Mouse (Mus musculus) kidney, embryonic 15.5 days (tissue): ENCODE measurements at regions not wholly inside any gene's neighbourhood (a gene's known extent, or its start where the extent isn't known, plus 50 kb on each side); places are given as distances from the start of the nearest gene placed in this dataset.

ENCODE experiments used
- ATAC-seq: fragments of 200-750 bp; cut with Nextera tagmentation; replicated peaks from 2 replicates; pipeline ENCODE4 v1.8.0; 2017; ENCODE audit warnings: moderate TSS enrichment; ENCODE audit not compliant: low FRiP score
- H3K27ac ChIP-seq: fragments of 300-500 bp; sonication (generic); 2 replicates; pipeline ENCODE4 v1.5.1; 2015; ENCODE audit warnings: mild to moderate bottlenecking, inconsistent platforms
- H3K27me3 ChIP-seq: fragments of 300-500 bp; sonication (generic); 2 replicates; pipeline ENCODE4 v1.6.1; 2015; ENCODE audit warnings: inconsistent platforms
- H3K36me3 ChIP-seq: fragments of 300-500 bp; sonication (generic); 2 replicates; pipeline ENCODE4 v1.6.1; 2015; ENCODE audit warnings: inconsistent platforms
- H3K4me1 ChIP-seq: fragments of 300-500 bp; sonication (generic); 2 replicates; pipeline ENCODE4 v1.6.1; 2015; ENCODE audit warnings: inconsistent platforms
- H3K4me2 ChIP-seq: fragments of 300-500 bp; sonication (generic); 2 replicates; pipeline ENCODE4 v1.6.1; 2015; ENCODE audit warnings: moderate library complexity, mild to moderate bottlenecking, inconsistent platforms
- H3K4me3 ChIP-seq: fragments of 300-500 bp; sonication (generic); replicated peaks from 2 replicates; pipeline ENCODE4 v1.5.1; 2015; ENCODE audit warnings: mild to moderate bottlenecking, inconsistent platforms
- H3K9ac ChIP-seq: fragments of 300-500 bp; sonication (generic); 2 replicates; pipeline ENCODE4 v1.6.1; 2015; ENCODE audit warnings: mild to moderate bottlenecking, inconsistent platforms
- H3K9me3 ChIP-seq: fragments of 300-500 bp; sonication (generic); replicated peaks from 2 replicates; pipeline ENCODE4 v1.6.1; 2016; ENCODE audit warnings: inconsistent platforms
- WGBS: fragments of 180-500 bp; shearing (Covaris S2); methylation state at CpG from one replicate; pipeline ENCODE4 v1.1.7; 2015; ENCODE audit warnings: mixed read lengths; 5-methylcytosine and 5-hydroxymethylcytosine counted together

- no peaks in the 10 kb centered on the region for H3K36me3 ChIP-seq
- WGBS, result 65% methylated on average over 11 of the region's 11 CpGs
- H3K9ac ChIP-seq, result no peak overlapping the region
- no peak overlapping the region for H3K27ac ChIP-seq
- peaks cover 6% of the 10 kb centered on the region for H3K4me1 ChIP-seq
- no peak for ATAC-seq
- H3K9me3 ChIP-seq, result no peaks in the 10 kb centered on the region
- H3K4me3 ChIP-seq, result no peak overlapping the region
- H3K4me2 ChIP-seq, result no peak overlapping the region
- H3K27me3 ChIP-seq, result peaks cover 31% of the 10 kb centered on the region
These were observed 188.8 kb downstream of the Bmp7 start for GRCm38 (mm10) chr2:172751364-172751763.

DNA sequence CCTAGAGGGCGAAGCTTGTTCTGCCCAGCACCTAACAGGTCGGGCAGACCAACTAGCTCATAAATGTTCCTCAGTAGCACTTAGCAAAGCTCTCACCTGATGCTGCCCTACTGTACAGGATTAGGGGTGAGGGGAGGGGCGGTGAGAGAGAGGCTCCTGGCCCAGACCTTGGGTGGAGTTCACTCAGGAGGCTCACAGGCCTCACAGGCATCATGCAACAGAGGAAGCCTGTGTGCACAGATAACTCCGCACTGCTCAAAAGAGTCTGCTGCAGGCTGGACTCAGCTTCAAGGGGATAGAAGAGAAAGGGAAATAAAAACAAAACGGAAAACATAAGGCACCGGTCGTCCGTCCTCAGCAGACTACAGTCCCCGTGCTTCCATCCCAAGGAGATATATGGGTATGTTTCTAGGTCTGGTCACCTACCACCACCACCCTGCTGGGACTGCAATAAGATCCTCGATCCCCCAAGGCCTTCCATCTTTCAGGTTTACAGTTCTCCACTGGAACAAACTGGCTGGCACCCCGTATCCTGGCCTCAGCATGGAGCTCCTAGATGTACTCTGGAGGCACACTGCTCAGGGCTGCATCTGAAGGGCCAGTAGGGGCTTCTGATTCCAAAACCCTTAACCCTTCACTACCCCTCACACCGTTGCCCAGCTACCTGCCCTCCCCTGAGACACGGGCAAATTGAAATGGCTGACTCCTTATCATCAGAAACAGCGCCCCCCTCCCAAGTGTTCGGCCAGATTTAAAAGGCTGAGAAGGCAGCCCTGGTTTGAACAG, 184.2 kb downstream of the Bmp7 start:
- H3K36me3 ChIP-seq, result no peaks in the 10 kb centered on the region
- ATAC-seq, result no peak
- 56% methylated on average over 15 of the region's 15 CpGs for WGBS
- no peaks in the 10 kb centered on the region for H3K9me3 ChIP-seq
- H3K4me1 ChIP-seq, result peaks cover 17% of the 10 kb centered on the region
- no peak overlapping the region for H3K4me3 ChIP-seq
- no peak overlapping the region for H3K9ac ChIP-seq
- peaks cover 76% of the 10 kb centered on the region for H3K27me3 ChIP-seq
- no peak overlapping the region for H3K27ac ChIP-seq
- no peak overlapping the region for H3K4me2 ChIP-seq

DNA sequence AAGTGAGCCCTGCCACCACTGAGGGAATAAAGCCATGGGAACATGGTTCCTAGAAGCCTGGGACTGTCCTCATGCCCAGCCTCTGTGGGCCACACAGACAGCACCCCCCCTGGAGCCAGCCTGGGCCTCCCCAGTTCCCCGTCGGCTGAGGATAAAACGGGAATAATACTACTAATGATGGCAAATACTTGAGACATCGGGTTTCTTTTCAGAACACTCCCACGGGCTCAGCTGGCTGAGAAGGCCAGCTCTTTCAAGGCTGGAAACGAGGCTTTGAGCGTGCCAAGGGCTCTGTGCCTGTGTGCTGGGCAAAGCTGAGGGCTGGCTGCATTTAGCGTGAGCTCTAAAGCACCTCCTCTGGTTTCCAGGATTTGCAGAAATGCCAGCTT, 183.7 kb downstream of the Bmp7 start:
- H3K36me3 ChIP-seq, result no peaks in the 10 kb centered on the region
- H3K4me2 ChIP-seq, result no peak overlapping the region
- no peaks in the 10 kb centered on the region for H3K9me3 ChIP-seq
- H3K4me3 ChIP-seq, result no peak overlapping the region
- no peak overlapping the region for H3K27ac ChIP-seq
- H3K4me1 ChIP-seq, result peaks cover 17% of the 10 kb centered on the region
- no peak for ATAC-seq
- no peak overlapping the region for H3K9ac ChIP-seq
- 14% methylated on average over 8 of the region's 8 CpGs for WGBS
- H3K27me3 ChIP-seq, result peaks cover 81% of the 10 kb centered on the region

GRCm38 (mm10) chr2:172758497-172758896, 181.6 kb downstream of the Bmp7 start:
- Histone ChIP-seq H3K4me3 (no peak overlapping the region), H3K36me3 (no peaks in the 10 kb centered on the region), H3K27me3 (peaks cover 78% of the 10 kb centered on the region), H3K4me1 (peaks cover 14% of the 10 kb centered on the region), H3K27ac (no peak overlapping the region), H3K4me2 (no peak overlapping the region), H3K9me3 (no peaks in the 10 kb centered on the region), H3K9ac (no peak overlapping the region)
- peak; percentile 64; the same call in 1 of the 2 replicates for ATAC-seq
- WGBS, result 9% methylated on average over 9 of the region's 9 CpGs

DNA sequence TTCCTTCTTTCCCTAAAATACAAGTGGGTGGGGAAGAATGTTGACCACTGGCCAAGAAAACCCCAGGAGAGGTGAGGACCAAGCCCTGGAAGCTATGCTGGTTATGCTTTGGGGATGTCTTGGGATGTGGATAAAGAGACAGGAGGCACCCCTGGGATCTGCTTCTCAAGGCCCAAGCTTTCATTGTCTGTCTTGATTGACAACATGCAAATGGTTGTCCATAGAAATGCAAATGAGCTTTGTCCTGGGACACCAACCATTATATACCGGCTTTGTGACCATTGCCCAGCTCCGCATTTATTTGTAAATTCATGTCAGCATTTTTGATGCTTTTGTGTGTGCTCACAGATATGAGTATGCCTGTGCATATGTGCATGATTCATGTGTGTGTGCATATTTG, 174.9 kb downstream of the Bmp7 start:
- no peak for ATAC-seq
- H3K4me3 ChIP-seq, result no peak overlapping the region
- no peaks in the 10 kb centered on the region for H3K36me3 ChIP-seq
- peaks cover 36% of the 10 kb centered on the region for H3K27me3 ChIP-seq
- no peak overlapping the region for H3K4me2 ChIP-seq
- no peak overlapping the region for H3K9ac ChIP-seq
- WGBS, result 81% methylated on average over 2 of the region's 2 CpGs
- no peaks in the 10 kb centered on the region for H3K4me1 ChIP-seq
- no peak overlapping the region for H3K27ac ChIP-seq
- no peaks in the 10 kb centered on the region for H3K9me3 ChIP-seq

DNA sequence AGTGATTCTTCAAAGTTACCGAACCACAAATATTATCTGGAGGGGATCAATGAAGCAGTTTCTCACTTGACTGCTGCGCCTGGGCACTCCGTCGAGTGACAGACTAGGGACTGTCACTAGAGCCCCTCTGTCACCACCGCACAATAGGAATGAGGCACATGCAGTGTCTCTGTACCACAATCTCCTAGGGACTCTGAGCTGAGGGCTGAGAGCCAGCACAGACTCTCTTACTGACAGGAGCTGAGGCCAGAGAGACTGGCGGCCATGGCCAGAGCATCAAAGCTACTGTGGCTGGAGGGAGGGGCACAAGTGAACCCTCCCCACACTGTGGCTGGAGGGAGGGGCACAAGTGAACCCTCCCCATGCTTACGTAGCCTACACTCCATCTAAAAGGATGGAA, 173.7 kb downstream of the Bmp7 start:
- Histone ChIP-seq H3K27ac (no peak overlapping the region), H3K4me1 (no peaks in the 10 kb centered on the region), H3K4me3 (no peak overlapping the region), H3K4me2 (no peak overlapping the region), H3K27me3 (peaks cover 25% of the 10 kb centered on the region), H3K36me3 (no peaks in the 10 kb centered on the region), H3K9me3 (no peaks in the 10 kb centered on the region), H3K9ac (no peak overlapping the region)
- 51% methylated on average over 7 of the region's 7 CpGs for WGBS
- ATAC-seq, result no peak

GRCm38 (mm10) chr2:172768756-172769155, 171.4 kb downstream of the Bmp7 start:
- Histone ChIP-seq H3K36me3 (no peaks in the 10 kb centered on the region), H3K27ac (no peak overlapping the region), H3K4me3 (no peak overlapping the region), H3K27me3 (peaks cover 22% of the 10 kb centered on the region; the same call in 1 of the 2 replicates), H3K9me3 (no peaks in the 10 kb centered on the region), H3K4me2 (no peak overlapping the region), H3K4me1 (no peaks in the 10 kb centered on the region), H3K9ac (no peak overlapping the region)
- no peak for ATAC-seq
- 82% methylated on average over 8 of the region's 8 CpGs for WGBS

GRCm38 (mm10) chr2:172770061-172770460, 170.1 kb downstream of the Bmp7 start:
- Histone ChIP-seq H3K4me3 (no peak overlapping the region), H3K9me3 (no peaks in the 10 kb centered on the region), H3K4me2 (no peak overlapping the region), H3K27me3 (peaks cover 30% of the 10 kb centered on the region; the same call in 1 of the 2 replicates), H3K4me1 (no peaks in the 10 kb centered on the region), H3K36me3 (no peaks in the 10 kb centered on the region), H3K27ac (no peak overlapping the region), H3K9ac (no peak overlapping the region)
- WGBS, result 83% methylated on average over 6 of the region's 6 CpGs
- no peak for ATAC-seq

DNA sequence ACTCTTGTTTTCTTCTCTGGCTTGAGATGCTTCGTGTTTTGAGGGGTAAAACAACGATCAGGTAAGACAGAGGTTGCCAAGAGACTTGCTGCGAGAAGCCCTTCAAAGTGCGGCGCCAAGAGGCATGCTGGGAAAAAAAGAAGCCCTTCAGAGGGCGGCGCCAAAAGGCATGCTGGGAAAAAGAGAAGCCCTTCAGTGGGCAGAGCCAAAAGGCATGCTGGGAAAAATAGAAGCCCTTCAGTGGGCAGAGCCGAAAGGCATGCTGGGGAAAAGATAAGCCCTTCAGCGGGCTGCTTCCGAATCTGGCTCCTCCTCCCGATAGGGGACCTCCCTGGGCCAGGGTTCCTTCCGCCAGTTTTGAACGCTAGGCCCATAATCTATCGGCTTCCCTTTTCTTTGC, 169.5 kb downstream of the Bmp7 start:
- Histone ChIP-seq H3K4me1 (no peaks in the 10 kb centered on the region), H3K4me3 (no peak overlapping the region), H3K27ac (no peak overlapping the region), H3K9ac (no peak overlapping the region), H3K4me2 (no peak overlapping the region), H3K36me3 (no peaks in the 10 kb centered on the region), H3K9me3 (no peaks in the 10 kb centered on the region), H3K27me3 (peaks cover 27% of the 10 kb centered on the region; the same call in 1 of the 2 replicates)
- 88% methylated on average over 14 of the region's 14 CpGs for WGBS
- ATAC-seq, result no peak

GRCm38 (mm10) chr2:172773176-172773575, 166.9 kb downstream of the Bmp7 start:
- no peak overlapping the region for H3K4me3 ChIP-seq
- ATAC-seq, result no peak
- 0 out of 2 replicates have a peak, but pooled peaks cover 6% of the 10 kb centered on the region for H3K9me3 ChIP-seq
- H3K27ac ChIP-seq, result no peak overlapping the region
- no peak overlapping the region for H3K4me2 ChIP-seq
- WGBS, result 0% methylated on average over 2 of the region's 2 CpGs
- H3K9ac ChIP-seq, result no peak overlapping the region
- 0 out of 2 replicates have a peak, but pooled peaks cover 19% of the 10 kb centered on the region for H3K27me3 ChIP-seq
- no peaks in the 10 kb centered on the region for H3K36me3 ChIP-seq
- no peaks in the 10 kb centered on the region for H3K4me1 ChIP-seq

DNA sequence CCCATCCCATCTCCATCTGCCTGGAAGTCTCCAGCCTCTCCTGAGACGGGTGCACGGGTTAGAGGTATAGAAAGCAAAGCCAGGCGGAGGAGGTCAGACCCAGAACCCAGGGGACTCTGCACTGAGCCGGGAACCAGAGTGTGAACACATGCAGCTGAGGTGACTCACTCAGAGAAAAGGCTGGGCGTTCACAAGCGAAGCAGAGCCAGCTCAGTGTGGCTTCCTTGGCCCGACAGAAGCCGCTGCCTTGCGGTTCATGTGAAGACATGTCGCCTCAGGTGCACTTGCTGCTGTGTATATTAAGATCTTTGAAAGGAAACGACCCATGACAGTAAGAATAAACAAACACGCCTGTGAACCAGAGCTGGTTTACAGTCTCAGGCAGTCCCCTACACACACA, 163.6 kb downstream of the Bmp7 start:
- Histone ChIP-seq H3K27ac (no peak overlapping the region), H3K36me3 (no peaks in the 10 kb centered on the region), H3K4me2 (no peak overlapping the region), H3K9ac (no peak overlapping the region), H3K4me3 (no peak overlapping the region), H3K27me3 (0 out of 2 replicates have a peak, but pooled peaks cover 25% of the 10 kb centered on the region), H3K4me1 (peaks cover 4% of the 10 kb centered on the region; the same call in 1 of the 2 replicates), H3K9me3 (0 out of 2 replicates have a peak, but pooled peaks cover 6% of the 10 kb centered on the region)
- 51% methylated on average over 12 of the region's 12 CpGs for WGBS
- no peak for ATAC-seq

DNA sequence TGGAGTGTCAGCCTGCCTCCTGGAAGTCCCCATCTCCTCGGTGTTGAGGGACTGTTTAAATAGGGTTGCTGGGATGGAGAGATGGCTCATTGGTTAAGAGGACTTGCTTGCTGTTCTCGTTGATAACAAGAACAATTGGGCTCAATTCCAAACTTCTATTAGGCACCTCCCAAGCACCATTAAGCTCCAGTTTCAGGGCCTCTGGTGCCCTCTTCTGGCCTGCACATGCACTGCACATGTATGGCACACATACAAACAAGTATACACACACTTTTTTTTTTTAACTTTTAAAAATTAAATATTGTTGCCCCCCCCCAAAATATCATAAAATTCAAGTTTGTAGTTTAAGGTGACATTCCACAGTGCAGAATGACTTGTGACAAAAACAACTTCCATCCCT, 162.3 kb downstream of the Bmp7 start:
- H3K4me3 ChIP-seq, result no peak overlapping the region
- 74% methylated on average over 2 of the region's 2 CpGs for WGBS
- no peak overlapping the region for H3K27ac ChIP-seq
- 0 out of 2 replicates have a peak, but pooled peaks cover 21% of the 10 kb centered on the region for H3K27me3 ChIP-seq
- no peak overlapping the region for H3K9ac ChIP-seq
- no peak overlapping the region for H3K4me2 ChIP-seq
- ATAC-seq, result no peak
- H3K36me3 ChIP-seq, result no peaks in the 10 kb centered on the region
- peaks cover 4% of the 10 kb centered on the region; the same call in 1 of the 2 replicates for H3K4me1 ChIP-seq
- H3K9me3 ChIP-seq, result 0 out of 2 replicates have a peak, but pooled peaks cover 6% of the 10 kb centered on the region
